Mouse (Mus musculus) thymus, adult 2 months (tissue): ENCODE measurements at regions not wholly inside any gene's neighbourhood (a gene's known extent, or its start where the extent isn't known, plus 50 kb on each side); places are given as distances from the start of the nearest gene placed in this dataset.

Experiments
- CTCF ChIP-seq: fragments of 200-500 bp; IDR thresholded peaks from 2 replicates; pipeline ENCODE4 v1.5.1; 2012; ENCODE audit warnings: mild to moderate bottlenecking, control low read depth, low read length, moderate library complexity, borderline replicate concordance; ENCODE audit not compliant: control insufficient read depth, poor library complexity, insufficient read depth; ENCODE audit errors: extremely low read depth
- POLR2A ChIP-seq: fragments of 200-500 bp; IDR thresholded peaks from 2 replicates; pipeline ENCODE4 v1.6.1; 2012; ENCODE audit warnings: mild to moderate bottlenecking, low read length, control low read depth, moderate library complexity; ENCODE audit not compliant: control insufficient read depth, poor library complexity, insufficient read depth; ENCODE audit errors: extremely low read depth

DNA sequence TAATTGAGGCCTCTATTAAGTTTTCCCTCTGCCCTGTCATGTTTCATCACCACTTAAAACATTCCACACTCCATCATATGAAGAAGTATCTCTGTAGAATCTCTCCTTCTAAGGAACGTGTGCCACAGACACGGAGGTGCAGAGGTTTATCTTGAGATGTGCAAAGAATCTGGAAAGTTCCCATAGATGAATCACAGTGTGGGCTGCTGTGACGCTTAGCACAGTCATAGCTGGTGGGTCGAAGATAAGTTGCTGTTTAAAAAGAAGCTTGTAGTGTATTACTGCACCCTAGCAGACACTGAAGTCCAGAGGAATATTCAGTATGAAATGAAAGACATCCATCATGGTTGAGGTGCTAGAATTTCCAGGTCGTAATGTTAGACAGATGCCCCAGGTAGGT lies 179.9 kb upstream of the 4930583I09Rik start:
- TF ChIP-seq CTCF = no peak
- no peak for TF ChIP-seq POLR2A
